Mouse (Mus musculus) MEL (cell line): ENCODE results near the gene Pef1. TPM values are rescaled to one million over a fixed set of nuclear protein-coding genes. Genes with fewer than 3 reads are reported as not detected.

Experiments used
- DNase-seq: peaks from one replicate; pipeline ENCODE4 v3.0.0; 2011; ENCODE audit warnings: low read depth, low spot score
- H3K27ac ChIP-seq: 2 replicates; pipeline ENCODE4 v1.5.1; 2012; ENCODE audit warnings: low read depth, mild to moderate bottlenecking, control low read depth, low read length, moderate library complexity; ENCODE audit not compliant: control insufficient read depth
- H3K27me3 ChIP-seq, 2 experiments: fragments of 150-350 bp in 1 of 2; sonication (generic) in 1 of 2; 2 replicates each; pipeline ENCODE4 v1.6.1; 2012; ENCODE audit warnings: low read length in 2 of 2, mild to moderate bottlenecking in 2 of 2, improper control_type of control experiment in 1 of 2, moderate library complexity in 1 of 2; ENCODE audit not compliant: insufficient read depth in 2 of 2, control insufficient read depth in 1 of 2
- H3K36me3 ChIP-seq, 2 experiments: 2 replicates each; pipeline ENCODE4 v1.6.1; 2012 to 2014; ENCODE audit warnings: low read length in 2 of 2, improper control_type of control experiment in 1 of 2, inconsistent platforms in 1 of 2, mild to moderate bottlenecking in 1 of 2; ENCODE audit not compliant: insufficient read depth in 2 of 2, control insufficient read depth in 1 of 2
- H3K4me1 ChIP-seq, 2 experiments: fragments of 150-350 bp in 1 of 2; sonication (generic) in 1 of 2; 2 replicates each; pipeline ENCODE4 v1.6.1; 2012; ENCODE audit warnings: low read length in 2 of 2, improper control_type of control experiment in 1 of 2, mild to moderate bottlenecking in 1 of 2; ENCODE audit not compliant: insufficient read depth in 2 of 2, control insufficient read depth in 1 of 2
- H3K4me3 ChIP-seq, 2 experiments: fragments of 150-350 bp in 1 of 2; sonication (generic) in 1 of 2; 2 replicates each; pipeline ENCODE4 v1.5.1; 2012; ENCODE audit warnings: low read depth in 2 of 2, low read length in 2 of 2, mild to moderate bottlenecking in 2 of 2, moderate library complexity in 2 of 2, control low read depth in 1 of 2, improper control_type of control experiment in 1 of 2; ENCODE audit not compliant: control insufficient read depth in 1 of 2, insufficient read depth in 1 of 2
- H3K79me2 ChIP-seq: 2 replicates; pipeline ENCODE4 v1.6.1; 2012; ENCODE audit warnings: mild to moderate bottlenecking, low read length, moderate library complexity; ENCODE audit not compliant: control insufficient read depth, poor library complexity, insufficient read depth
- H3K9ac ChIP-seq: 2 replicates; pipeline ENCODE4 v1.6.1; 2012; ENCODE audit warnings: low read depth, mild to moderate bottlenecking, control low read depth, low read length, moderate library complexity; ENCODE audit not compliant: control insufficient read depth, poor library complexity, severe bottlenecking
- H3K9me3 ChIP-seq: fragments of 150-350 bp; sonication (generic); replicated peaks from 2 replicates; pipeline ENCODE4 v1.6.1; 2012; ENCODE audit warnings: mild to moderate bottlenecking, low read length, improper control_type of control experiment, moderate library complexity; ENCODE audit not compliant: insufficient read depth
- BHLHE40 ChIP-seq: IDR thresholded peaks from 2 replicates; pipeline ENCODE4 v1.6.1; 2012; ENCODE audit warnings: low read depth, mild to moderate bottlenecking, inconsistent platforms, low read length, improper control_type of control experiment, borderline replicate concordance
- CTCF ChIP-seq, 3 experiments: IDR thresholded peaks in 2 of 3; conservative IDR thresholded peaks in 1 of 3; 2 replicates each; pipeline ENCODE4 v1.5.1; 2011 to 2012; ENCODE audit warnings: low read length in 3 of 3, low read depth in 2 of 3, mild to moderate bottlenecking in 2 of 3, improper control_type of control experiment in 1 of 3, inconsistent platforms in 1 of 3, mixed read lengths in 1 of 3, moderate library complexity in 1 of 3; ENCODE audit not compliant: control insufficient read depth in 1 of 3, insufficient read depth in 1 of 3, poor library complexity in 1 of 3, severe bottlenecking in 1 of 3
- ETS1 ChIP-seq: IDR thresholded peaks from 2 replicates; pipeline ENCODE4 v1.6.1; 2012; ENCODE audit warnings: low read depth, mild to moderate bottlenecking, inconsistent platforms, low read length, improper control_type of control experiment, moderate library complexity
- GABPA ChIP-seq: IDR thresholded peaks from 2 replicates; pipeline ENCODE4 v1.6.1; 2012; ENCODE audit warnings: low read depth, mild to moderate bottlenecking, inconsistent platforms, low read length, improper control_type of control experiment, moderate library complexity
- KAT2A ChIP-seq: conservative IDR thresholded peaks from 2 replicates; pipeline ENCODE4 v1.6.1; 2012; ENCODE audit warnings: low read depth, low read length, improper control_type of control experiment, inconsistent platforms
- MYC ChIP-seq: IDR thresholded peaks from 2 replicates; pipeline ENCODE4 v1.6.1; 2011; ENCODE audit warnings: low read depth, mild to moderate bottlenecking, low read length, improper control_type of control experiment, moderate library complexity
- NELFE ChIP-seq: IDR thresholded peaks from 2 replicates; pipeline ENCODE4 v1.6.1; 2011; ENCODE audit warnings: low read depth, low read length, improper control_type of control experiment
- NRF1 ChIP-seq: IDR thresholded peaks from 2 replicates; pipeline ENCODE4 v1.6.1; 2014; ENCODE audit warnings: low read depth, mild to moderate bottlenecking, inconsistent platforms, low read length, improper control_type of control experiment, moderate library complexity; ENCODE audit not compliant: poor library complexity, insufficient read depth, severe bottlenecking
- POLR2AphosphoS5 ChIP-seq: IDR thresholded peaks from 2 replicates; pipeline ENCODE4 v1.6.1; 2012; ENCODE audit warnings: low read depth, borderline replicate concordance, mild to moderate bottlenecking, inconsistent platforms, low read length, moderate library complexity, mixed read lengths
- SIN3A ChIP-seq: IDR thresholded peaks from 2 replicates; pipeline ENCODE4 v1.6.1; 2012; ENCODE audit warnings: low read length, improper control_type of control experiment, inconsistent platforms
- USF1 ChIP-seq: IDR thresholded peaks from 2 replicates; pipeline ENCODE4 v1.6.1; 2014; ENCODE audit warnings: low read depth, mild to moderate bottlenecking, inconsistent platforms, low read length, improper control_type of control experiment, moderate library complexity
- ZC3H11A ChIP-seq: IDR thresholded peaks from 2 replicates; pipeline ENCODE4 v1.6.1; 2012; ENCODE audit warnings: low read depth, mild to moderate bottlenecking, inconsistent platforms, low read length, improper control_type of control experiment
- ZKSCAN1 ChIP-seq: IDR thresholded peaks from 2 replicates; pipeline ENCODE4 v1.6.1; 2012; ENCODE audit warnings: low read depth, mild to moderate bottlenecking, inconsistent platforms, low read length, improper control_type of control experiment, moderate library complexity
- ZNF384 ChIP-seq: IDR thresholded peaks from 2 replicates; pipeline ENCODE4 v1.6.1; 2012; ENCODE audit warnings: low read depth, mild to moderate bottlenecking, inconsistent platforms, low read length, improper control_type of control experiment
- polyA plus RNA-seq, 2 experiments: library from polyadenylated mRNA; stranded (reverse) in 1 of 2; unstranded in 1 of 2; fragments of >175 nt in 1 of 2; fragments of >200 nt in 1 of 2; gene quantifications; 2 replicates each; pipeline versions ENCODE4 v1.2.1 to v1.2.4; 2012; ENCODE audit warnings: low replicate concordance in 2 of 2, low read depth in 1 of 2; ENCODE audit not compliant: insufficient read length in 2 of 2, insufficient read depth in 1 of 2, missing spikeins in 1 of 2
- total RNA-seq: library from RNA; depleted of rRNA; stranded (reverse); fragments of 300-350 nt; gene quantifications from 2 replicates; pipeline ENCODE4 v1.2.3, GENCODE M21; 2012; rRNA removed

Pef1 gene
- total and polyA plus RNA-seq, 3 experiments: 27.3 to 49.8 TPM; not detected in 1

- no peak for TF ChIP-seq NELFE
- TF ChIP-seq ETS1: peak; percentile 47; the same call in 1 of the 2 replicates
- Histone ChIP-seq H3K79me2 (no peaks in the 10 kb centered on the region), H3K9ac (no peak overlapping the region), H3K4me1 (peaks cover 6 to 48% of the 10 kb centered on the region in 2 experiments), H3K9me3 (no peaks in the 10 kb centered on the region), H3K27me3 (no peaks in the 10 kb centered on the region), H3K36me3 (peaks cover 0 to 14% of the 10 kb centered on the region in 2 experiments; a peak in 2 of 4 replicates), H3K27ac (no peak overlapping the region; the same call in 1 of the 2 replicates), H3K4me3 (no peak overlapping the region)
- DNase-seq: peak; percentile 68
Measured at GRCm38 (mm10) chr4:130177087-130177486, 74.7 kb downstream of the Pef1 start.

- Histone ChIP-seq H3K4me3 (no peak overlapping the region), H3K27ac (no peak overlapping the region), H3K79me2 (no peaks in the 10 kb centered on the region), H3K4me1 (peaks cover 6 to 48% of the 10 kb centered on the region in 2 experiments), H3K27me3 (no peaks in the 10 kb centered on the region), H3K9me3 (no peaks in the 10 kb centered on the region), H3K9ac (no peak overlapping the region), H3K36me3 (peaks cover 0 to 14% of the 10 kb centered on the region in 2 experiments; a peak in 2 of 4 replicates)
- no peak for DNase-seq
- TF ChIP-seq KAT2A (no peak), NELFE (no peak), BHLHE40 (no peak), CTCF (IDR thresholded peaks at IDR 0.05 in 2 of 3, conservative IDR thresholded peaks at IDR 0.05 in 1 of 3; ENCODE audit: control insufficient read depth in 1 of 3, insufficient read depth in 1 of 3, low read depth in 2 of 3, low read length in 3 of 3, poor library complexity in 1 of 3, severe bottlenecking in 1 of 3) (no peak), NRF1 (no peak), ZNF384 (no peak), MYC (no peak), USF1 (no peak), ZKSCAN1 (no peak), SIN3A (no peak), ZC3H11A (no peak), POLR2AphosphoS5 (no peak), GABPA (no peak)
Measured at GRCm38 (mm10) chr4:130177536-130177935, 75.2 kb downstream of the Pef1 start.

Other genes starting within 250 kb of the Pef1 start
- gene Spocd1, start 173.3 kb upstream of the Pef1 start, total RNA-seq: not detected in 2 replicates
- gene Spocd1, start 173.3 kb upstream of the Pef1 start, polyA plus RNA-seq: under 1 TPM in 1 of 2 experiments, not detected in 1; 0.03 TPM
- gene Adgrb2, start 117.7 kb upstream of the Pef1 start, total RNA-seq: 0.04 TPM in 1 of 2 replicates, not detected in the other
- gene Adgrb2, start 117.7 kb upstream of the Pef1 start, polyA plus RNA-seq: under 1 TPM in 1 of 2 experiments, not detected in 1; 0.15 TPM
- gene Col16a1, start 54.7 kb upstream of the Pef1 start, total RNA-seq: 0.23 and 0.50 TPM in 2 replicates
- under 1 TPM in 1 of 2 experiments, not detected in 1; 0.25 TPM for gene Col16a1, start 54.7 kb upstream of the Pef1 start, polyA plus RNA-seq
- not detected in 2 replicates for gene Hcrtr1, start 36.8 kb downstream of the Pef1 start, total RNA-seq
- gene Hcrtr1, start 36.8 kb downstream of the Pef1 start, polyA plus RNA-seq: not detected
- 6.1 and 6.2 TPM in 2 replicates for gene Tinagl1, start 72.6 kb downstream of the Pef1 start, total RNA-seq
- gene Tinagl1, start 72.6 kb downstream of the Pef1 start, polyA plus RNA-seq: 10 to 100 TPM in 1 of 2 experiments, not detected in 1; 21.9 TPM
- gene Gm853, start 119.8 kb downstream of the Pef1 start, total RNA-seq: not detected in 2 replicates
- gene Gm853, start 119.8 kb downstream of the Pef1 start, polyA plus RNA-seq: under 1 TPM in 1 of 2 experiments, not detected in 1; 0.04 TPM
- not detected in 2 replicates for gene Serinc2, start 176.6 kb downstream of the Pef1 start, total RNA-seq
- gene Serinc2, start 176.6 kb downstream of the Pef1 start, polyA plus RNA-seq: under 1 TPM in 1 of 2 experiments, not detected in 1; 0.21 TPM
- not detected in 2 replicates for gene Fabp3, start 206.0 kb downstream of the Pef1 start, total RNA-seq
- under 1 TPM in 1 of 2 experiments, not detected in 1; 0.60 TPM for gene Fabp3, start 206.0 kb downstream of the Pef1 start, polyA plus RNA-seq
- not detected in 2 replicates for gene Gm10570, start 206.1 kb downstream of the Pef1 start, total RNA-seq
- not detected for gene Gm10570, start 206.1 kb downstream of the Pef1 start, polyA plus RNA-seq